Mouse (Mus musculus) brain, embryonic 14.5 days (tissue): Measurements from ENCODE around the gene Agpat3.

Experiments used
- CTCF ChIP-seq: fragments of 200-500 bp; IDR thresholded peaks from 2 replicates; pipeline ENCODE4 v1.5.1; 2012; ENCODE audit warnings: inconsistent platforms, mild to moderate bottlenecking, moderate library complexity, borderline replicate concordance; ENCODE audit not compliant: insufficient read depth, insufficient read length; ENCODE audit errors: extremely low read depth
- POLR2A ChIP-seq: fragments of 200-500 bp; IDR thresholded peaks from 2 replicates; pipeline ENCODE4 v1.6.1; 2012; ENCODE audit warnings: mild to moderate bottlenecking, inconsistent platforms, borderline replicate concordance; ENCODE audit not compliant: poor library complexity, insufficient read depth, insufficient read length, severe bottlenecking; ENCODE audit errors: extremely low read depth

GRCm38 (mm10) chr10:78236885-78237629 lies 115.2 kb downstream of the Agpat3 start:
- no peak for TF ChIP-seq CTCF
- TF ChIP-seq POLR2A, result no peak
